Mouse (Mus musculus) heart, embryonic 13.5 days (tissue): Measurements from ENCODE around the gene Slfn5. TPM values are rescaled to one million over a fixed set of nuclear protein-coding genes. Genes with fewer than 3 reads are reported as not detected.

Experiments
- ATAC-seq: fragments of 200-750 bp; cut with Nextera tagmentation; 2 replicates; pipeline ENCODE4 v1.8.0; 2017; ENCODE audit warnings: moderate TSS enrichment; ENCODE audit not compliant: insufficient number of reproducible peaks, low FRiP score, low TSS enrichment; ENCODE audit errors: extremely low read depth
- H3K27ac ChIP-seq: fragments of 300-500 bp; sonication (generic); replicated peaks from 2 replicates; pipeline ENCODE4 v1.5.1; 2015; ENCODE audit warnings: moderate library complexity, mild to moderate bottlenecking, inconsistent platforms
- H3K27me3 ChIP-seq: fragments of 300-500 bp; sonication (generic); replicated peaks from 2 replicates; pipeline ENCODE4 v1.6.1; 2015; ENCODE audit warnings: mild to moderate bottlenecking, inconsistent platforms
- H3K36me3 ChIP-seq: fragments of 300-500 bp; sonication (generic); 2 replicates; pipeline ENCODE4 v1.6.1; 2015; ENCODE audit warnings: mild to moderate bottlenecking, inconsistent platforms
- H3K4me1 ChIP-seq: fragments of 300-500 bp; sonication (generic); 2 replicates; pipeline ENCODE4 v1.6.1; 2015; ENCODE audit warnings: inconsistent platforms
- H3K4me2 ChIP-seq: fragments of 300-500 bp; sonication (generic); 2 replicates; pipeline ENCODE4 v1.6.1; 2015; ENCODE audit warnings: inconsistent platforms, mild to moderate bottlenecking, moderate library complexity
- H3K4me3 ChIP-seq: fragments of 300-500 bp; sonication (generic); 2 replicates; pipeline ENCODE4 v1.5.1; 2015; ENCODE audit warnings: moderate library complexity, mild to moderate bottlenecking, inconsistent platforms
- H3K9ac ChIP-seq: fragments of 300-500 bp; sonication (generic); 2 replicates; pipeline ENCODE4 v1.6.1; 2015; ENCODE audit warnings: inconsistent platforms, mild to moderate bottlenecking, moderate library complexity
- H3K9me3 ChIP-seq: fragments of 300-500 bp; sonication (generic); 2 replicates; pipeline ENCODE4 v1.6.1; 2016; ENCODE audit warnings: inconsistent platforms
- whole genome bisulfite sequencing: fragments of 180-500 bp; shearing (Covaris S2); methylation state at CpG from one replicate; pipeline ENCODE4 v1.1.7; 2015; ENCODE audit warnings: mixed read lengths; 5-methylcytosine and 5-hydroxymethylcytosine counted together
- polyA plus RNA-seq: library from polyadenylated mRNA; unstranded; fragments of >200 nt; fragmentation: Nextera tagmentation; extraction: Ambion mirVana; gene quantifications from 2 replicates; pipeline ENCODE4 v1.2.1, GENCODE M21; 2015

Slfn5 gene
- polyA plus RNA-seq, 1 experiment from 2014 or later = 3.5 TPM

GRCm38 (mm10) chr11:82949036-82949435 is 2.1 kb upstream of the Slfn5 start:
- Histone ChIP-seq H3K9ac (no peak overlapping the region), H3K4me2 (no peak overlapping the region), H3K27ac (no peak overlapping the region), H3K27me3 (peaks cover 42% of the 10 kb centered on the region), H3K36me3 (0 out of 2 replicates have a peak, but pooled peaks cover 4% of the 10 kb centered on the region), H3K9me3 (no peaks in the 10 kb centered on the region), H3K4me1 (peaks cover 32% of the 10 kb centered on the region), H3K4me3 (no peak overlapping the region)
- ATAC-seq = no peak
- WGBS = 64% methylated on average over 9 of the region's 9 CpGs

GRCm38 (mm10) chr11:82951865-82952611 is 889 bp downstream of the Slfn5 start:
- peak overlapping the region; percentile 47 for H3K4me3 ChIP-seq
- peak overlapping the region; percentile 69 for H3K27ac ChIP-seq
- peak overlapping the region; percentile 70 for H3K4me2 ChIP-seq
- peaks cover 55% of the 10 kb centered on the region for H3K27me3 ChIP-seq
- no peaks in the 10 kb centered on the region for H3K9me3 ChIP-seq
- WGBS = 2% methylated on average over 28 of the region's 28 CpGs
- H3K36me3 ChIP-seq = no peaks in the 10 kb centered on the region
- H3K9ac ChIP-seq = peak overlapping the region; percentile 71
- no peak for ATAC-seq
- H3K4me1 ChIP-seq = peaks cover 19% of the 10 kb centered on the region

DNA sequence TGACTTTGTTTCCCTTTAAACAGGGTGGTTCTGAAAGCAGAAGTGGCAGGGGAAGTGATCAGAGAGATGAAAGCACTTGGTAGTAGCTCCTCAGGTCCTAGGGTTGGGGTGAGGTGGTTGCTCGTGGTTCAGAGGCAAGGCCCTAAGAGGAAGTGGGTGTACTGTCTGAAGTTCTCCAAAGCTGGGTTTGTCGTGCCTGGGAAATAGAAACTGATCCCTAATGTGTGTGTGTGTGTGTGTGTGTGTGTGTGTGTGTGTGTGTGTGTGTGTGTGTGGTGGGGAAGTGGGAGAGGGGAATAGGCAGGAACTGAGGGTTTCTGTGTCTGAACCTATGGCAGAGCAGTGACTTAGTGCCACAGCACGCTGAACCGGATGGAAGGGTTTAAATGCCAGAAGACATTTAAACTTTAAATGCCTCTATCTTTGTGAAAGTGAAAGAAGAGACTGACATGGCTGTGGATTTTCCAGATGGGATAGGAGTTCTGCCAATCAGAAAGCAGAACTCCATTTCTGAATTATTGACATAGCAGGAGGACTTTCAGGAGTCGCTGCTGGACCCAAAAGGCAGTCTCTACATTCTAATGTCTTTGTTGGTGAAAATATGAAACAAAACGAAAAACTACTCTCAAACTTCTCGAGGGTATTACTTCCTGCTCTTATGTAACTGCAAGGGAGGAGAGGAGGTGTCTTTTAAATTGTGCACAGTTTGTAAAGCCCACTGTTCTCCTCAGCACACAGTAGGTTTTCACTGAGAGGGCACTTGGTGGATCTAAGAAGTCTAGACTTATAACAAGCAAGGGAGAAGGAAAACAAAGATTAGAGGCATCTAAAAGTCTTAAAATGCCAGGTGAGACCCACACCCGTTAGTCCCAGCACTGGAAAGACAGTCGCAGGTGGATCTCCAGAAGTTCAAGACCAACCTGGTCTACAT is 1.7 kb downstream of the Slfn5 start:
- ATAC-seq = no peak
- Histone ChIP-seq H3K9ac (no peak overlapping the region), H3K27me3 (peaks cover 55% of the 10 kb centered on the region), H3K4me2 (peak overlapping the region; percentile 70), H3K4me3 (peak overlapping the region; percentile 47), H3K27ac (peak overlapping the region; percentile 41), H3K36me3 (no peaks in the 10 kb centered on the region), H3K9me3 (no peaks in the 10 kb centered on the region), H3K4me1 (peaks cover 19% of the 10 kb centered on the region)
- WGBS = 53% methylated on average over 9 of the region's 9 CpGs

DNA sequence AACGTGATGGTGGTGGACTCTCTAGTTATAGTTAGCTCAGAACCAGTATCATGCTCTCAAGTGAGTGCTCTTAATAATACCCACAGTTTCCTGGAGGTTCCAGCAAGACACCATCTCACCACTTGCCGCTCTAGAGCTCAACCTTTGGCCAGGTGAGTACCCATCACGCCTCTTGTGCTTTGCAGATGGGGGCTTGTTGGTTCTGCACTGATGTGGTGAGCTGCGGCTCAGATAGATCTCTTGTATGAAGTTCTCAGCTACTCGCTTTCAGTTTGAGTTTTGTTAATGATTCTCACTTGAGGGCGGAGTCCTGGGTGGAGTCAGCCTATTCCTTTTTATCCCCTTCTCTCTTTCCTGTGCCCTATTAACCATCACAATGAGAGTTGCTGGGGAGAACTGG is 3.5 kb downstream of the Slfn5 start:
- no peak overlapping the region for H3K4me2 ChIP-seq
- no peak overlapping the region for H3K9ac ChIP-seq
- H3K4me1 ChIP-seq = peaks cover 19% of the 10 kb centered on the region
- no peaks in the 10 kb centered on the region for H3K36me3 ChIP-seq
- H3K4me3 ChIP-seq = no peak overlapping the region
- 74% methylated on average over 6 of the region's 6 CpGs for WGBS
- ATAC-seq = no peak
- peaks cover 50% of the 10 kb centered on the region for H3K27me3 ChIP-seq
- no peak overlapping the region for H3K27ac ChIP-seq
- H3K9me3 ChIP-seq = no peaks in the 10 kb centered on the region

DNA sequence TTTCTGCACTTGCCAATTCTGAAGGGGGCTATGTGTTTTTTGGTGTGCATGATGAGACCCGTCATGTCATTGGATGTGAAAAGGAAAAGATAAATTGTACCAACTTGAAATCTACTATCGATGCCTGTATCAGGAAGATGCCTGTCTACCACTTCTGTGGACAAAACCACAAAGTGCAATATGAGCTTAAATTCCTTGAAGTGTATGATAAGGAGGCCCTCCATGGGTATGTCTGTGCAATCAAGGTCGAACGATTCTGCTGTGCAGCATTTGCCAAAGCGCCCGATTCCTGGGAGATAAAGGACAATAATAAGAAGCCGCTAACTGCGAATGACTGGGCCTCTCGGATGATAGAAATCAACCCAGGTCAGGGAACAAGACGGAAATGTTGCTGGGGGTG is 5.8 kb downstream of the Slfn5 start:
- Histone ChIP-seq H3K27me3 (peaks cover 32% of the 10 kb centered on the region), H3K4me1 (peaks cover 6% of the 10 kb centered on the region), H3K4me2 (no peak overlapping the region), H3K9ac (no peak overlapping the region), H3K36me3 (no peaks in the 10 kb centered on the region), H3K9me3 (no peaks in the 10 kb centered on the region), H3K4me3 (no peak overlapping the region), H3K27ac (no peak overlapping the region)
- ATAC-seq = no peak
- WGBS = 59% methylated on average over 10 of the region's 10 CpGs

- no peaks in the 10 kb centered on the region for H3K9me3 ChIP-seq
- H3K4me2 ChIP-seq = no peak overlapping the region
- no peaks in the 10 kb centered on the region for H3K36me3 ChIP-seq
- H3K9ac ChIP-seq = no peak overlapping the region
- ATAC-seq = no peak
- H3K4me3 ChIP-seq = no peak overlapping the region
- no peaks in the 10 kb centered on the region for H3K4me1 ChIP-seq
- WGBS = 8% methylated on average over 4 of the region's 4 CpGs
- H3K27ac ChIP-seq = no peak overlapping the region
- H3K27me3 ChIP-seq = peaks cover 10% of the 10 kb centered on the region
Measured at GRCm38 (mm10) chr11:82959613-82960012, 8.5 kb downstream of the Slfn5 start.

DNA sequence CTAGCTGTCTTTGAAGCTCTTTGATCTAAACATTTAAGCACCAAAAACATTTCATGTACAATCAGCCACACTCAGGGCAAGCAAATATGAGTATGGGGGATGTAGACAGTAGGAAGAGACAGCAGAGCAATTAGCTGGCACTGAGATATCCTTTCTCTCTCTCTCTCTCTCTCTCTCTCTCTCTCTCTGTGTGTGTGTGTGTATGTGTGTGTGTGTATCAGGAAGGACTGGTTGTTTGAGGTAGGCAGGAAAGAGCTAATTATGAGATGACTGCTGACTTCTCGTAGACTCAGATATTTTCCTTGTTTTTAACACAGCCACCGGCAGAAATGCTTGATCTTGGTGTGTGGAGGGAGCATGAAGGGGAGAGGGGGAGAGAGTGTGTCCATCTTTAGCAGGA is 10.6 kb downstream of the Slfn5 start:
- no peak overlapping the region for H3K27ac ChIP-seq
- no peak for ATAC-seq
- no peaks in the 10 kb centered on the region for H3K9me3 ChIP-seq
- no peaks in the 10 kb centered on the region for H3K4me1 ChIP-seq
- H3K27me3 ChIP-seq = no peaks in the 10 kb centered on the region
- no peaks in the 10 kb centered on the region for H3K36me3 ChIP-seq
- no peak overlapping the region for H3K9ac ChIP-seq
- H3K4me3 ChIP-seq = no peak overlapping the region
- WGBS = 47% methylated on average over 2 of the region's 2 CpGs
- H3K4me2 ChIP-seq = no peak overlapping the region

GRCm38 (mm10) chr11:82962215-82962614 is 11.1 kb downstream of the Slfn5 start:
- Histone ChIP-seq H3K27ac (no peak overlapping the region), H3K9me3 (no peaks in the 10 kb centered on the region), H3K9ac (no peak overlapping the region), H3K36me3 (no peaks in the 10 kb centered on the region), H3K4me3 (no peak overlapping the region), H3K4me2 (no peak overlapping the region), H3K4me1 (no peaks in the 10 kb centered on the region), H3K27me3 (no peaks in the 10 kb centered on the region)
- 78% methylated on average over 8 of the region's 8 CpGs for WGBS
- no peak for ATAC-seq

GRCm38 (mm10) chr11:82970712-82971589 is 19.8 kb downstream of the Slfn5 start:
- H3K36me3 ChIP-seq = no peaks in the 10 kb centered on the region
- no peaks in the 10 kb centered on the region for H3K27me3 ChIP-seq
- H3K9me3 ChIP-seq = no peaks in the 10 kb centered on the region
- H3K4me3 ChIP-seq = peak overlapping the region; percentile 38
- peaks cover 22% of the 10 kb centered on the region for H3K4me1 ChIP-seq
- peak overlapping the region; percentile 68 for H3K4me2 ChIP-seq
- peak overlapping the region; percentile 69 for H3K9ac ChIP-seq
- peak overlapping the region; percentile 32; the same call in 1 of the 2 replicates for H3K27ac ChIP-seq
- WGBS = 9% methylated on average over 31 of the region's 31 CpGs
- no peak for ATAC-seq

GRCm38 (mm10) chr11:82971590-82971974 is 20.4 kb downstream of the Slfn5 start:
- Histone ChIP-seq H3K4me3 (peak overlapping the region; percentile 38), H3K36me3 (no peaks in the 10 kb centered on the region), H3K27me3 (no peaks in the 10 kb centered on the region), H3K4me2 (peak overlapping the region; percentile 68), H3K27ac (0 out of 2 replicates have a peak overlapping the region, but pooled peaks have one; percentile 32), H3K9me3 (no peaks in the 10 kb centered on the region), H3K9ac (no peak overlapping the region; the same call in 1 of the 2 replicates), H3K4me1 (peaks cover 22% of the 10 kb centered on the region)
- WGBS = 81% methylated on average over 11 of the region's 11 CpGs
- ATAC-seq = no peak
